Mouse (Mus musculus): ENCODE data around the gene Rap1gds1. TPM values are rescaled to one million over a fixed set of nuclear protein-coding genes. Genes with fewer than 3 reads are reported as not detected.
A peak's percentile ranks its signal among the peaks of the same experiment; 100 is the strongest.

Rap1gds1 gene
- total and polyA plus RNA-seq, 2 experiments from 2014 or later = 32.2 to 47.9 TPM

GRCm38 (mm10) chr3:139088526-139088925, 13.5 kb upstream of the Rap1gds1 start:
- DNase-seq (ENCODE audit: low spot score) = no peak
- Histone ChIP-seq H3K4me1 (ENCODE audit: control insufficient read depth, insufficient read depth) (no peaks in the 10 kb centered on the region), H3K36me3 (replicated peaks; ENCODE audit: control insufficient read depth, insufficient read depth, low read length) (no peaks in the 10 kb centered on the region), H3K9me3 (replicated peaks; ENCODE audit: control insufficient read depth, low read length) (peaks cover 9% of the 10 kb centered on the region), H3K27me3 (ENCODE audit: control insufficient read depth, insufficient read depth, low read length) (no peaks in the 10 kb centered on the region), H3K27ac (ENCODE audit: low read depth) (no peak overlapping the region), H3K4me2 (ENCODE audit: low read depth, low read length) (no peak overlapping the region), H3K9ac (replicated peaks; ENCODE audit: low read depth, low read length) (no peak overlapping the region), H3K4me3 (ENCODE audit: low read depth, low read length) (no peak overlapping the region)
- no peak for ATAC-seq (ENCODE audit: insufficient read depth, low read depth)
- TF ChIP-seq CTCF (IDR thresholded peaks at IDR 0.05; ENCODE audit: low read depth) (no peak), EP300 (IDR thresholded peaks at IDR 0.05; ENCODE audit: low read depth) (no peak)
- WGBS = 82% methylated on average over 3 of the region's 3 CpGs

GRCm38 (mm10) chr3:139083778-139084539, 9.0 kb upstream of the Rap1gds1 start:
- 73% methylated on average over 4 of the region's 5 CpGs for WGBS

GRCm38 (mm10) chr3:139079831-139080230, 4.8 kb upstream of the Rap1gds1 start:
- Histone ChIP-seq H3K4me3 (ENCODE audit: low read depth, low read length) (no peak overlapping the region), H3K9ac (replicated peaks; ENCODE audit: low read depth, low read length) (no peak overlapping the region), H3K4me1 (ENCODE audit: control insufficient read depth, insufficient read depth) (no peaks in the 10 kb centered on the region), H3K9me3 (replicated peaks; ENCODE audit: control insufficient read depth, low read length) (0 out of 2 replicates have a peak, but pooled peaks cover 4% of the 10 kb centered on the region), H3K27ac (ENCODE audit: low read depth) (no peak overlapping the region), H3K4me2 (ENCODE audit: low read depth, low read length) (no peak overlapping the region), H3K27me3 (ENCODE audit: control insufficient read depth, insufficient read depth, low read length) (no peaks in the 10 kb centered on the region), H3K36me3 (replicated peaks; ENCODE audit: control insufficient read depth, insufficient read depth, low read length) (no peaks in the 10 kb centered on the region)
- DNase-seq (ENCODE audit: low spot score) (no peak), ATAC-seq (ENCODE audit: insufficient read depth, low read depth) (no peak)
- TF ChIP-seq EP300 (IDR thresholded peaks at IDR 0.05; ENCODE audit: low read depth) = no peak
- no peak for TF ChIP-seq CTCF (IDR thresholded peaks at IDR 0.05; ENCODE audit: low read depth)
- 77% methylated on average over 6 of the region's 6 CpGs for WGBS

More at GRCm38 (mm10) chr3:139083778-139084539, 9.0 kb upstream of the Rap1gds1 start:
- no peak overlapping the region for H3K4me2 ChIP-seq (ENCODE audit: low read depth, low read length)
- no peak for DNase-seq (ENCODE audit: low spot score)
- no peak for ATAC-seq (ENCODE audit: insufficient read depth, low read depth)
- no peak overlapping the region for H3K27ac ChIP-seq (ENCODE audit: low read depth)
- no peak for TF ChIP-seq EP300 (IDR thresholded peaks at IDR 0.05; ENCODE audit: low read depth)
- no peaks in the 10 kb centered on the region for H3K4me1 ChIP-seq (ENCODE audit: control insufficient read depth, insufficient read depth)
- H3K9ac ChIP-seq (replicated peaks; ENCODE audit: low read depth, low read length) = no peak overlapping the region
- H3K9me3 ChIP-seq (replicated peaks; ENCODE audit: control insufficient read depth, low read length) = peaks cover 9% of the 10 kb centered on the region
- H3K27me3 ChIP-seq (ENCODE audit: control insufficient read depth, insufficient read depth, low read length) = no peaks in the 10 kb centered on the region
- H3K36me3 ChIP-seq (replicated peaks; ENCODE audit: control insufficient read depth, insufficient read depth, low read length) = no peaks in the 10 kb centered on the region
- H3K4me3 ChIP-seq (ENCODE audit: low read depth, low read length) = no peak overlapping the region

- Histone ChIP-seq H3K9me3 (replicated peaks; ENCODE audit: control insufficient read depth, low read length) (0 out of 2 replicates have a peak, but pooled peaks cover 4% of the 10 kb centered on the region), H3K4me1 (ENCODE audit: control insufficient read depth, insufficient read depth) (no peaks in the 10 kb centered on the region), H3K27me3 (ENCODE audit: control insufficient read depth, insufficient read depth, low read length) (no peaks in the 10 kb centered on the region), H3K4me2 (ENCODE audit: low read depth, low read length) (no peak overlapping the region), H3K9ac (replicated peaks; ENCODE audit: low read depth, low read length) (no peak overlapping the region), H3K4me3 (ENCODE audit: low read depth, low read length) (no peak overlapping the region), H3K27ac (ENCODE audit: low read depth) (no peak overlapping the region), H3K36me3 (replicated peaks; ENCODE audit: control insufficient read depth, insufficient read depth, low read length) (no peaks in the 10 kb centered on the region)
- WGBS = 78% methylated on average over 3 of the region's 3 CpGs
- ATAC-seq (ENCODE audit: insufficient read depth, low read depth) (no peak), DNase-seq (ENCODE audit: low spot score) (no peak)
- TF ChIP-seq CTCF (IDR thresholded peaks at IDR 0.05; ENCODE audit: low read depth) (peak; percentile 11; the same call in 1 of the 2 replicates), EP300 (IDR thresholded peaks at IDR 0.05; ENCODE audit: low read depth) (no peak)
Measured at GRCm38 (mm10) chr3:139078010-139078409, 3.0 kb upstream of the Rap1gds1 start.

- no peaks in the 10 kb centered on the region for H3K27me3 ChIP-seq (ENCODE audit: control insufficient read depth, insufficient read depth, low read length)
- DNase-seq (ENCODE audit: low spot score) (no peak), ATAC-seq (ENCODE audit: insufficient read depth, low read depth) (no peak)
- TF ChIP-seq CTCF (IDR thresholded peaks at IDR 0.05; ENCODE audit: low read depth) (no peak), EP300 (IDR thresholded peaks at IDR 0.05; ENCODE audit: low read depth) (no peak)
- peak overlapping the region; percentile 73 for H3K4me3 ChIP-seq (ENCODE audit: low read depth, low read length)
- no peaks in the 10 kb centered on the region for H3K36me3 ChIP-seq (replicated peaks; ENCODE audit: control insufficient read depth, insufficient read depth, low read length)
- WGBS = 17% methylated on average over 7 of the region's 7 CpGs
- no peak overlapping the region for H3K27ac ChIP-seq (ENCODE audit: low read depth)
- H3K9me3 ChIP-seq (replicated peaks; ENCODE audit: control insufficient read depth, low read length) = 0 out of 2 replicates have a peak, but pooled peaks cover 4% of the 10 kb centered on the region
- peak overlapping the region; percentile 72; the same call in 1 of the 2 replicates for H3K9ac ChIP-seq (replicated peaks; ENCODE audit: low read depth, low read length)
- peaks cover 3% of the 10 kb centered on the region; the same call in 1 of the 2 replicates for H3K4me1 ChIP-seq (ENCODE audit: control insufficient read depth, insufficient read depth)
- H3K4me2 ChIP-seq (ENCODE audit: low read depth, low read length) = peak overlapping the region; percentile 99
Measured at GRCm38 (mm10) chr3:139076059-139076455, 1.1 kb upstream of the Rap1gds1 start.
